Mouse (Mus musculus) CD8-positive naive resting alpha-beta T cell, adult 2 months (primary cell): ENCODE measurements around the gene Cntnap1.

ENCODE experiments used
- DNase-seq, 2 experiments: peaks; one replicate each; pipeline ENCODE4 v3.0.0; 2022; ENCODE audit warnings: low read depth in 2 of 2, low spot score in 2 of 2

Gene Cntnap1

DNA sequence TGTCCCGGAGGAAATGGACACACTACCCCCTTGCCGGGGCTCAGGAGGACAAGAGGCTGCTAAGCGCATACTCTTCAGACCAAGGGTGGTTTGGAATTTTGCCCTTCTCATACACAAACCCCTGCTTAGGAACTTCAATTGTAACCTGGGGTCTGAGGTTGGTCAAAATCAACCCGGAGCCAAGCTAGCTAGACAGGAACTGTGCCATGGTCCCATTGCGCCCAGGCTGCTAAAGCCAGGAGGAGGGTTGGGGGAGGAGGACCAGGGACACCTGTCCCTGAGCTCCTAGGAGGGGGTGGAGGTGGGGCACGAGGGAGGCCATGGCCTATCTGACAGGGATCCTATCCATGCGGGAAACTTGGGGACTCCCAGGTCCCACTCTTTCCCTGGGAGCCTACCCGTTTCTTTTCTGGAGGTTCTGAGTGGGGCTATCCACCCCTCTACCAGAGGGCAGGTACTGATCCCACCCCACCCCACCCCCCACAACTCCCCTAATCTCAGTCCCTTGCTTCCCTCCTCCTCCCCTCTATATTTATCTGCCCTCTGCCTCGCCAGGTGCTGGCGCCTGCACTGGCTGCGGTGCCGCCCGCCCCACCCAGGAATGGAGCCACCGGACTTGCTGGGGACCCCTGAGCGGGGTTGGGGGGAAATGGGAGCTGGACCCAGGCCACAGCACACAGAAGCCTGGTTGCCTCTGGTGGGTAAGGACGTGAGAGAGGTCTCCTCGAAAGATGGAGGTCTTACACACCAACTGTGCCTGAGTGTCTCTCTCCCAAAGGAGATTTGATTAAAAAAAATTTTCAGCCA is 819 bp upstream of the Cntnap1 start:
- no peak for DNase-seq

DNA sequence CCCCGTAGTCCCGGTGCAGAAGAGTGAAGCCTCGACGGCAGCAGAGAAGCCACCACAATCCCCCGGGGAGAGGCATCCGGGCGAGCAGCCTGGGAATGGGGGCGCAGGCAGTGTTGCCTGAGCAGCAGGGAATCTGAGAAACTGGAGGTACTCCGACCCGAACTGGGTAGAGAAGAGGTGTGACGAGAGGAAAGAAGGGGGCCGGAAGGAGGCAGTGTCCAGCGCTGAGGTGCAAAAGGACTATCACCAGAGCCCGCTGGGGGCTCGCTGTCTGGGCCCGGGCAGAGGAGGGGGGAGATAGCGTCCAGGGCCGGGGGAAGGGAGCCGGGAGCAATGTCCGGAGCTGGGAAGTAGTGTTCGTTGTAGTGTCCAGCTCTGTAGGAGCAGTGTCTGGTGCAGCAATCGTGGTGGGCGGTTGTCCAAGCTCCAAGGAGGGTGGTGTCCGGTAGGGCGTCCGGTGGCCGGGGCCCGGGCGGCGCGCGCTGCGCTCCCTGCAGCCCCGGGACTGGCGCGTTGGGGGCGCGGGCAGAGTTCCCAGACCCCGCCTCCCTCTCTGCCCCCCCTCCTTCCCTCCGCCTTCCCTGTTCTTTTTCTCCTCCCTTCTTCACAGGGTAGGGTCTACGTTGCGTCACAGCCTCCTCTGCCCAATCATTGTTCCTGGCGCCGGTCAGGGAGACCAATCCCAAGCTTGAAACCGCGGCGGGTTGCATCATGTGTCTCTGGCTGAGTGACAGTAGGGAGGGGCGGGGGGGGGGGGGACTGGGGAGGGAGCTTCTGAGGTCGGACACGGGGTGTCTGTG is 688 bp downstream of the Cntnap1 start, which contains the start of gene Plekhh3:
TSS of gene Plekhh3 (minus strand) at position 541 of the 800 bp plus-strand sequence.
- peak; percentile 56 to 59 for DNase-seq

DNA sequence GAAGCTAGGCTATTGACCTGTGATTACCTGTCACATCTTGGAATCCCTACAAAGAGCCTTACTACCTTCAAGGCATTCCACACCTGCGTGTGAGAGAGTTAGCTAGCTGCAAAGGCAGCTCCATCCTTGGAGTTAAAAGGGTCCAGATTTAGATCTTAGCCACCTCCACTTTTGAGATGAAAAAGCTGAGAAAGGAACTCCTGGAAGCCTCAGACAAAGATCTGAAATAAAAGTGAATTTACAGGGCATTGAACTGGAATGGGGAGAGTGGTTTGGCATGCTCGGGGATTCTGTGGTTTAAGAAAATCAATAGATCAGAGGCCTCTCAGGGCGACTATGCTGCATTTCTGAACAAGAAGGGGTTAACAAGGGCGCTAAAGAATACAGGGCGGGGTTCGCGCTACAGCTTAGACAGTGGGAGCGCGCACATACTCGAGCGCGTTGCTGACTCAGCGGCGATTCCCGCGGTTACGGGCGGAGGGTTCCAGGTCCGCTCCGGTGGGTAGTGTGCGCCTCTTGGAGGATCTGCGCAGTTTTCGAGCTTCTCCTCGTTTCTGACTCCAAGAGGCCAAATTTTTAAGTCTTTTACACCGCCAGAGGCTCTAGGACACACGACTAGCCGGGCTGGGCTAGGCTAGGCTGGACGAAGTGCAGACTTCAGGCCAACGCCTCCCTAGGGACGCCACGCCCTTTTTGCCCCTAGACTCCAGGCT is 1.6 kb downstream of the Cntnap1 start:
- DNase-seq = no peak

DNA sequence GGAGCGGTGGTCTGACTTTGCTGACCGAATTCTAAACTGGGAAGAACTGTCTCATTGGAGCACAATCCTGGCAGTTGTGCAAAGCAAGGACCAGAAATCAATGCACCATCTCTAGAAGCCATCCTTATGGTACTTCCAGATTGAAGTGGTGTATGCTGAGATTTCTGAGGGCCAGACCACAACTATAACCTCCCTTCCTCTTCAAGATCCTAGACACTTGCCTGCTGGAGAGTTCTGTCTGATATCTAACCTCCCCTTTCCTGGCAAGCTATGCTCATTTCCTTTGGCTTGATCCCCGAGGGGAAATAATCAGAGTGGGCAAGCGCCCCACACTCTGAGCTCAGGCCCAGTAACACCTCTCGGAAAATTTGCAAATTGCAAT is 2.1 kb downstream of the Cntnap1 start:
- DNase-seq = no peak

DNA sequence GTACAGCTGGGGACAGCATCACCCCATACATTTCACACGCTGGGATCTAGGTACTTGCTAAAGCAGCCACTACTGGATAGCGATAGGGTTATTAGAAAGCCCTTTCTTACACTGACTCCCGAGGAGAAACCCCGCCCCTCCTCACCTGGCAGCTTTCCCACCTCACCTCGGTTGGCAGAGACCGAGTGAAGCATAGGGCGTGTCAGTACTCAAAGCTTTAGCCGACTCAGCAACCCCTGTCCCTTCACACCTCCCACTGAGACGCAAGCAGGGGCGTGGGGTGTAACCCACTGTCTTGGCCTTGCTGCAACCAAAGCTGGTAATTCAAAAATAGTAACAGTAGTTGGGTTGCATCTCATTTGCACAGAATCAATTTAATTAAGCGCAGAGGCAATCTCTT is 2.8 kb downstream of the Cntnap1 start:
- DNase-seq = no peak

DNA sequence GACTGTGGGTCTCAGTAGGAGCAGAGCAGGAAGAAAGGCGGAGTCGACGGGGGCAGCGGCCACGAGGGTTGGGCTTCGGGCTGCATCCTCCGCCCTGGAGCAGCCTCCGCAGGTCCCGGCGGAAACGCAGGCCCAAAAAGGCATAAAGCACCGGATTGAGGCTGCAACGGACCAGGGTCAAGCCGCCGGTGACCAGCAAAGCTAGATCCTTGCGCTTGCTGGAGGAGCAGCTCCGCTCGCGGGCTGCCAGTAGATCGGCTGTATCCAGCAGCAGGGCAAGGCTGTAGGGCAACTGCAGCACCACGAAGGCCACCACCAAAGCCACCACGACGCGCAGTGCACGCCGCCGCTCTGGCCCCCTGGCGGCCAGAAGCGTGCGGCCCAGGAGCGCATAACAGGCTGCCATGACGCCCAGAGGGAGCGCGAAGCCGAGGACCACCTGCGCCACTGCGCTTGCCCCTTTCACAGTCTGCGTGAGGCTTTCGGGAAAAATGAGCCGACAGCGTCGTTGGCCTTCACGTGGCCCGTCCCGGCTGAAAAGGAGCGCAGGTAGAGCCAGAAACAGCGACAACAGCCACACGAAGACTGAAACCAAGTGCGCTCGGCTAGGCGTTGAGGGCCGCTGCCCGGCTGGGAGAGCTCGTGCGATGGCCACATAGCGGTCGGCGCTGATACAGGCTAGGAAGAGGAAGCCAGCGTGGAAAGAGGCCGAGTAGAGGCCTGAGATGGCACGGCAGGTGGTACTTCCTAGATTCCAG is 3.5 kb downstream of the Cntnap1 start:
- DNase-seq = peak; percentile 67 to 71

DNA sequence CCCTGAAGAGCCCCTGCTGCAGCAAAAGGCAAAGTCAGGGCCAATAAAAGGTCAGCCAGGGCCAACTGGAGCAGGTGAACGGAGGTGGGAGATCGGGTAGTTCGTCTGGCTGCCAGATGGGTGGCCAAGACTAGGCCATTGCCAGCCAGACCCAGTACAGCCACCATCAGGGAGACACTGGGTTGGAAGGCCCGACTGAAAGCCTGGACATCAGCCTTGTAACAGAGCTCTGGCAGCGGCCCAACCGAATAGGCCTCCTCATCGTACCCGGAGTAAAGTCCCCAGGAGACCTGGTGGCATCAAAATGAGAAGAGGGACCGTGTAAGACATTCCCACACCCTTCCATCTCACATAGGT is 4.0 kb downstream of the Cntnap1 start:
- DNase-seq = no peak

DNA sequence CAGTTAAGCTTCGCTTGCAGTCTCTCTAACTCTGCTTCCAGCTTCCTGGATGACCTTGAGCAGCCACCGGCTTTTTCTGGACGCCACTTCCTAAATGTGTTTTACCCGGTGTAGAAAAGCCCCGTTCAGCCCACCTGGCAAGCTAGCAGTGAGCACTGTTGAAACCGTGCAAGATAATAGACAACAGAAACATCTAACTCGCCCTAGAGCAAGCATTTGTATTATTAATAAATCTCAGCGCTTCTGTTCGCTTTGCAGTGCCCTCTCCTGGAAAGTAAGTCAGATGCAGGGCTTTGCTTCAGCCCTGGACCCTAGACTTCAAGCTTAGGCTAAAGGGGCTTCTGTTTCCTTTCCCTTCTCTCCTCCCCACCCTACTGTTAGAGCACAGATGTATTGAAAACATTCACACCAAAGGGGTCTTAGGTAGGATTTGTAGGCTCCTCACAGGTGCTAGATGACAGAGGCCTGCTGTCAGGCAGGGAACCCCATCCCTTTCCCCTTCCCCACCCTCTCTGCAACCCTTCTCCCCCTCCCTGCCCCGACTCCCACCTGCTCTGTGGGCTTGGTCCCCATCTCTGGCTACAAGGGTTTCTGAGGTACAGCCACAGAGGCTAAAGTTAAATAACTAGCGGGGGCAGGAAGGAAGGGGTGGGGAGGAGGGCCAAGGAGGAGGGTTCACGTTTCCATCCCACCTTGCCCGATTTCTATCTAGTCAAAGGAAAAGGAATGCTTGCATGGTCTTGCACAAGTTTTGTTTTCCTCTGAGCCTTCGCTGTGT is 4.7 kb downstream of the Cntnap1 start, which contains the start of gene Ccr10:
TSS of gene Ccr10 (minus strand) at position 593 of the 778 bp plus-strand sequence.
- DNase-seq = no peak

DNA sequence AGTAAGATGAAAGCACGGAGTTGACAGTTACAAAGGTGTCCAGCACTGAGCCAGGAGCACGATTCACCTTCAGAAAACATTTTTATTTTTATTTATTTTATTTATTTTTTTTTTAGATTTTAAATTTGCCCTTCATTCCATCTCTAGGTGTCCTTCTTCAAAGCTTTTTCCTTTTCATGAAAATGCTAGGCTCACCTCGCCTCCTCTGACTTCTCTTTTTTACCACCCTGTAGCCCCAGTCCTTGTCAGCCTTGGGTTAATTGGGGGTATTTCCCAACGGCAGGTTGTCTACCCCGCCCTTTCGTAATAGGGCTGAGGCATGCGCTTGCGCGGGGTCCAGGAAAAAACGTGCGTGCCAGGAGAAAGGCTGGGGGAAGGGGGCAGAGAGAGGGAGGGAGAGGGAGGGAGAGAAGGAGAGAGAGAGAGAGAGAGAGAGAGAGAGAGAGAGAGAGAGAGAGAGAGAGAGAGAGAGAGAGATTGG is 5.4 kb downstream of the Cntnap1 start:
- DNase-seq = no peak

DNA sequence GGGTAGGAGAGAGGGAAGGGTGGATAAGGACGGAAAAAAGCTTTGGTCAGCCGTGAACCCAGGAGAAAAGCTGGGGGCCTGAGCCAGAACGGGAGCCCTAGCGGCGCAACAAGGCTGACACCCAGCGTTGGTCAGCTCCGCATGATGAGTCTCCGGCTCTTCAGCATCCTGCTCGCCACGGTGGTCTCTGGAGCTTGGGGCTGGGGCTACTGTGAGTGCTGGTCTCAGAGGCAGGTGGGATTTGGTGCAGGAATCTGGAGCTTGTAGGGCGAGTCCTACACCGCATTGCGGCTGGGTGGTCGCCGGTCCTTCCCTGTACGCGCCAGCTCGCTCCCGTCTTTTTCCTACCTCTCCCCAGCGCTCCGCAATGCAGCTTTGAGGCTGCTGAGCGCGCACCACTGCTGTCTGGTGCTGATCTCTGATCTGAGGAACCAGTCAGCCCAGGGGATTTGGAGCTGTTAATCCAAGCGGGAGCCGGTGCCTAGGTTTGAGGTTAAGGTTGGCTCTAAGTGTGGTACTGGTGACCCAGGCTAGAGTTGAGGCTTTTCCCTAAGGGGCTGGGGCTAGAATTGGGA is 5.9 kb downstream of the Cntnap1 start:
- no peak for DNase-seq

DNA sequence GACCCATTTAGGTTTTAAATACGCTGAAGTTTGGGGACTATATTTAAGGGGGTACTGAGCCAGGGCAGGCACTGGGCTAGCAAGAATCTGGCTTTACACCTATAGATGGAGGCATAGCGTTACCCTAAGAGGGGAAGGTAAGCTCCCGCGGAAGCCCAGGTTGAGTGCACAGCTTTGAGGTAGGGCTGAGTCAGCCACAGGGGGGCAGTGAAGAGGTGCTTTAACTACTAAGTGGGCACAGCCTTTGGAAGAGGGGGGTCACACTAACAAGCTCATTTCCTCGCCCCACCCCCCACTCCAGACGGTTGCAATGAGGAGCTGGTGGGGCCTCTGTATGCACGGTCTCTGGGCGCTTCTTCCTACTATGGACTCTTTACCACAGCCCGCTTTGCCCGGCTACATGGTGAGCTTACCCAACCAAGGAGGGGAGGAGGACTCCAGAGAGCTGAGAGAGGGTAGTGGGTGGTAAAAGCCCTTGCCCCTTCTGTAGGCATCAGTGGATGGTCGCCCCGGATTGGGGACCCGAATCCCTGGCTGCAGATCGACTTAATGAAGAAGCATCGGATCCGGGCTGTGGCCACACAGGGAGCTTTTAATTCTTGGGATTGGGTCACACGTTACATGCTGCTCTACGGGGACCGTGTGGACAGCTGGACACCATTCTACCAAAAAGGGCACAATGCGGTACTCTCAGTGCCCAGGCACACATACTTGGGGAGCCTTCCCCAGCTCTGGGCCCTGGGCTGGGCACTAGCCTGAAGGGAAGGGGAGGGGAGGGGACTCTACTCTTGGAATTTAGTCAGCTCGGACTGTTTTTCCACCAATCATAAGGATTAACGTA is 6.8 kb downstream of the Cntnap1 start:
- peak; percentile 58 to 79 for DNase-seq

DNA sequence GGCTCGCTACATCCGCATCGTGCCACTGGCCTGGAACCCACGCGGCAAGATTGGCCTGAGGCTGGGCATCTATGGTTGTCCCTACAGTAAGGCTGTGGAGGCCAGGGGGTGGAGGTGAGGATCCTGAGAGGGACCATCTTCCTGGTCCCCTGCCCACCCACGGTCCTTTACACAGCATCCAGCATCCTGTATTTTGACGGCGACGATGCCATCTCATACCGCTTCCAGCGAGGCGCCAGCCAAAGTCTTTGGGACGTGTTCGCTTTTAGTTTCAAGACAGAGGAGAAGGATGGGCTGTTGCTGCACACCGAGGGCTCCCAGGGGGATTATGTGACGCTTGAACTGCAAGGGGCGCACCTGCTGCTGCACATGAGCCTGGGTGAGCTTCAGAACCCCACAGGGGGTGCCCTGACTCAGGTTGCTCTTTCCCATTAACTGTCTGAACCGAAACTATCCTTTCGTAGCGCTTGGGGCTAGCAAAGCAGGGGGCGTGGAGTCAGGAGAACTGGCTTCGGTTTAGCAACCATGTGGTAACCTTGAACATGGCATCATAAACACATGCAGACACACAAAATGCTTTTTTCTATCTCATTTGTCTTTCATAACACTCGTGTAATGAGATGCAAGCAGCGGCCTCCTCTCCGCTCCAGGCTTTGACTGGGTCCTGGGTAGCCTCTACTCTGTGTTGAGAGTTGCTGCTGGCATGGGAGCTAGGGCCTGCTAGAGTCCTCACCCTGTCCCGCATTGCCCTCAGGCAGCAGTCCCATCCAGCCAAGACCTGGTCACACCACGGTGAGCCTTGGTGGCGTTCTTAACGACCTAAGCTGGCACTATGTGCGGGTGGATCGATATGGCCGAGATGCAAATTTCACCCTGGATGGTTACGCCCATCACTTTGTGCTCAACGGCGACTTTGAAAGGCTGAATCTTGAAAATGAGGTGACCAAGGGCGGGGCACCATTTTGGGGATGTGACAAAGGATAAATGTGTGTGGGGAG is 8.0 kb downstream of the Cntnap1 start:
- DNase-seq = no peak

DNA sequence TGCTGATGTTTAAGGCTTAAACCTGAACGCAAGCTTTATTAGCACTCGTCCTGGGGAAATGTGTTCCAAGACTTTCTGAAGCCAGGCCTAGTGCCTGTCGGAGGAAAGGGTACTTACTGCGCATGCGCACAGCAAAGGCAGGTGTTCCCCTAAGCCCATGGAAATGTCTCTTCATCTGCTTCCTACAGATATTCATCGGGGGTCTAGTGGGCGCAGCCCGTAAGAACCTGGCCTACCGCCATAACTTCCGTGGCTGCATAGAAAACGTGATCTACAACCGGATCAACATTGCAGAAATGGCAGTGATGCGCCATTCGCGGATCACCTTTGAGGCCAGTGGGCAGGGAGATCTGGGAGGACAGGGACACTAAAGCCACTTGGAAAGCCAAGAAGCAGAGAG is 9.0 kb downstream of the Cntnap1 start:
- no peak for DNase-seq

DNA sequence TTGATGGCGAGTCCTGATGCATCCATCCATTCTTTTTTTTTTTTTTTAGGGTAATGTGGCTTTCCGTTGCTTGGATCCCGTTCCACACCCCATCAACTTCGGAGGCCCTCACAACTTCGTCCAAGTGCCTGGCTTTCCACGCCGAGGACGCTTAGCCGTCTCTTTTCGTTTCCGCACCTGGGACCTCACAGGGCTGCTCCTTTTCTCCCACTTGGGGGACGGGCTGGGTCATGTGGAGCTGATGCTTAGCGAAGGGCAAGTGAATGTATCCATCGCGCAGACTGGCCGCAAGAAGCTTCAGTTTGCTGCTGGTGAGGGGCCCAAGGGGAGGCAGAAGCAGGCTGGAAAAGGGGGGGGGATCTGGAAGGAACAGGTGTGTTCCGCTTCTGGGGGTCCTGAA is 9.9 kb downstream of the Cntnap1 start:
- no peak for DNase-seq

DNA sequence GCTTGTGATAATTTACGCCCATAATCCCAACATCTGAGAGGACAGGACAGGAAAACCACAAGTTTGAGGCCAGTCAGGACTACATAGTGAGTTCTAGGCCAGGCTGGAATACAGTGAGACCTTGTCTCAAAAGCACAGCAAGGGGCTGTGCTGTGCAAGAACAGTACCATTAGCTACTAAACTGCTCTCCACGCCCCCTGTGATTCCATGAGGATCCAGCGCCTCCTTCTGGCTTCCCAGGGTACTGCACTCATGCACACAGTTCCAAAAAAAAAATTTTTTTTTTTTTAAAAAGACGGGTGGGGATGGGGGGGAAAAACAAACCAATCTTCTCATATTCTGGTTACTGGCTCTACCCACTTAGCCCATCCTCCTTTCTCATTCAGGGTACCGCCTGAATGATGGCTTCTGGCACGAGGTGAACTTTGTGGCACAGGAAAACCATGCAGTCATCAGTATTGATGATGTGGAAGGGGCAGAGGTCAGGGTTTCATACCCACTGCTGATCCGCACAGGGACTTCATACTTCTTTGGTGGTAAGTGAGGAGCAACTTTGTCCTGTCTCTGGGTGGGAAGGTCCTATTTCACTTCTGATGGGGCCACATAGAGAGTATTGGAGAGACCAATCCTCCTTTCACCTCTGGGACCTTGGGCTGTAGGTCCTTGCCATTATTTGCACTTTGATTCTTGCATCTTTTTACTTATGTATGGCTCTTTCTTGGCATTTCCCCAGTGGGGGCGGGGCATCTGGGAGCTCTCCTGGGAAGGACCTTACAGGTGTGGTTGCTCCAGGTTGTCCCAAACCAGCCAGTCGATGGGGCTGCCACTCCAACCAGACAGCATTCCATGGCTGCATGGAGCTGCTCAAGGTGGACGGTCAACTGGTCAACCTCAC is 10.8 kb downstream of the Cntnap1 start:
- DNase-seq = no peak

DNA sequence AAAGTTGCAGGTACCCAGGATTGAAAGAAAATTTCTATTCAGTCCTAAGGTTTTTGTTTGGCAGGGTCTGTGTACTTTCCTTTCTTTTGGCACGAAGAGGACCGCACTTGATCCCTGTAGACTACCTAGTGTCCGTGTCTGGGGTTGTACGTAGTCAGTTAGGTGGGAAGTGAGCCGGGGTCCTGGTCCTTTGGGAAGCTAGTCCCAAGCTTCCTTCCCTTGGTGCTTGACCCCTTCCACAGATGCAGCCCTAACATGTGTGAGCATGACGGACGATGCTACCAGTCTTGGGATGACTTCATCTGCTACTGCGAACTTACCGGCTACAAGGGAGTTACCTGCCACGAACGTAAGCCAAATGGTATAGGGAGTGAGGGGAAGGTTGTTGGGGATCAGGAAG is 11.6 kb downstream of the Cntnap1 start:
- no peak for DNase-seq
